Mouse (Mus musculus): ENCODE data around the gene Eid2. TPM values are rescaled to one million over a fixed set of nuclear protein-coding genes. Genes with fewer than 3 reads are reported as not detected.

The Eid2 gene
- polyA plus RNA-seq, 1 experiment from 2014 or later: 5.7 TPM

Other genes with a start within 250 kb of the Eid2 start
- gene Psmc4, start 217.8 kb upstream of the Eid2 start, polyA plus RNA-seq (2016; fragmentation: Nextera tagmentation; extraction: Ambion mirVana): 355 TPM in 2 replicates
- 0.10 and 0.28 TPM in 2 replicates for gene Fcgbp, start 196.6 kb upstream of the Eid2 start, polyA plus RNA-seq (2016; fragmentation: Nextera tagmentation; extraction: Ambion mirVana)
- 0.10 and 0.13 TPM in 2 replicates for gene 9530053A07Rik, start 138.4 kb upstream of the Eid2 start, polyA plus RNA-seq (2016; fragmentation: Nextera tagmentation; extraction: Ambion mirVana)
- gene Fbl, start 98.2 kb upstream of the Eid2 start, polyA plus RNA-seq (2016; fragmentation: Nextera tagmentation; extraction: Ambion mirVana): 134 TPM in 2 replicates
- gene Dyrk1b, start 88.4 kb upstream of the Eid2 start, polyA plus RNA-seq (2016; fragmentation: Nextera tagmentation; extraction: Ambion mirVana): 21.5 and 22.8 TPM in 2 replicates
- 25.2 and 27.4 TPM in 2 replicates for gene Eid2b, start 9.9 kb downstream of the Eid2 start, polyA plus RNA-seq (2016; fragmentation: Nextera tagmentation; extraction: Ambion mirVana)
- gene Selenov, start 23.3 kb downstream of the Eid2 start, polyA plus RNA-seq (2016; fragmentation: Nextera tagmentation; extraction: Ambion mirVana): 0.90 and 1.6 TPM in 2 replicates
- 86.8 and 91.4 TPM in 2 replicates for gene Dll3, start 34.4 kb downstream of the Eid2 start, polyA plus RNA-seq (2016; fragmentation: Nextera tagmentation; extraction: Ambion mirVana)
- 188 and 193 TPM in 2 replicates for gene Timm50, start 44.2 kb downstream of the Eid2 start, polyA plus RNA-seq (2016; fragmentation: Nextera tagmentation; extraction: Ambion mirVana)
- 105 and 107 TPM in 2 replicates for gene Supt5, start 70.9 kb downstream of the Eid2 start, polyA plus RNA-seq (2016; fragmentation: Nextera tagmentation; extraction: Ambion mirVana)
- gene Rps16, start 82.8 kb downstream of the Eid2 start, polyA plus RNA-seq (2016; fragmentation: Nextera tagmentation; extraction: Ambion mirVana): 544 and 582 TPM in 2 replicates
- 71.6 and 78.6 TPM in 2 replicates for gene Plekhg2, start 104.7 kb downstream of the Eid2 start, polyA plus RNA-seq (2016; fragmentation: Nextera tagmentation; extraction: Ambion mirVana)
- 4.9 and 5.4 TPM in 2 replicates for gene Zfp36, start 112.4 kb downstream of the Eid2 start, polyA plus RNA-seq (2016; fragmentation: Nextera tagmentation; extraction: Ambion mirVana)
- 45.3 and 46.9 TPM in 2 replicates for gene Med29, start 124.8 kb downstream of the Eid2 start, polyA plus RNA-seq (2016; fragmentation: Nextera tagmentation; extraction: Ambion mirVana)
- gene Paf1, start 125.1 kb downstream of the Eid2 start, polyA plus RNA-seq (2016; fragmentation: Nextera tagmentation; extraction: Ambion mirVana): 83.2 and 86.0 TPM in 2 replicates
- gene Gmfg, start 169.6 kb downstream of the Eid2 start, polyA plus RNA-seq (2016; fragmentation: Nextera tagmentation; extraction: Ambion mirVana): 6.3 TPM in 2 replicates
- 9.2 and 13.9 TPM in 2 replicates for gene Lrfn1, start 184.1 kb downstream of the Eid2 start, polyA plus RNA-seq (2016; fragmentation: Nextera tagmentation; extraction: Ambion mirVana)
- not detected in 2 replicates for gene Ifnl2, start 242.6 kb downstream of the Eid2 start, polyA plus RNA-seq (2016; fragmentation: Nextera tagmentation; extraction: Ambion mirVana)